Mouse (Mus musculus) ES-CJ7 (cell line): ENCODE measurements around the gene Trim45.

Experiments used
- DNase-seq: peaks from one replicate; pipeline ENCODE4 v3.0.0; 2011; ENCODE audit warnings: low read depth, low spot score

Gene Trim45

GRCm38 (mm10) chr3:100921825-100922505 is at the start of gene Trim45:
Gene Trim45, plus strand, starts transcription at chr3:100922202.
- peak; percentile 99 for DNase-seq

DNA sequence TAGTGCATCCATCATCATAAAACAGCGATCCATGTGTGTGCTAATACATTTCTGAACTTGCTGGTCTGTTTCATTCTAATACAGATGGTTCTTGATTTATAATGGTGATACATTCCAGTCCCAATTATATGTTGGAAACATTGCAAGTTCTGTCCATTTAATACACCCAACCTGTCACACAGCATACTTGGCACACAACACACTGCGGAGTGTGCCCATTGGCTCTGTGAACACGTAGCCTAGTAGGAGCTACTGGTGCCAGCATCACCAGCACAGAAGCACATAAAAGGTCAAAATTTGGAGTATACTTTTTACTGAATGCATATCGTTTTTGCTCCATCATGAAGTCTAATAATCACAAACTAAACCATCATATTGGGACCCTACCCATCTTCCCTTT is 44.9 kb upstream of the Trim45 start:
- no peak for DNase-seq

- DNase-seq = no peak
Measured at GRCm38 (mm10) chr3:100881403-100881802, 40.6 kb upstream of the Trim45 start.

DNA sequence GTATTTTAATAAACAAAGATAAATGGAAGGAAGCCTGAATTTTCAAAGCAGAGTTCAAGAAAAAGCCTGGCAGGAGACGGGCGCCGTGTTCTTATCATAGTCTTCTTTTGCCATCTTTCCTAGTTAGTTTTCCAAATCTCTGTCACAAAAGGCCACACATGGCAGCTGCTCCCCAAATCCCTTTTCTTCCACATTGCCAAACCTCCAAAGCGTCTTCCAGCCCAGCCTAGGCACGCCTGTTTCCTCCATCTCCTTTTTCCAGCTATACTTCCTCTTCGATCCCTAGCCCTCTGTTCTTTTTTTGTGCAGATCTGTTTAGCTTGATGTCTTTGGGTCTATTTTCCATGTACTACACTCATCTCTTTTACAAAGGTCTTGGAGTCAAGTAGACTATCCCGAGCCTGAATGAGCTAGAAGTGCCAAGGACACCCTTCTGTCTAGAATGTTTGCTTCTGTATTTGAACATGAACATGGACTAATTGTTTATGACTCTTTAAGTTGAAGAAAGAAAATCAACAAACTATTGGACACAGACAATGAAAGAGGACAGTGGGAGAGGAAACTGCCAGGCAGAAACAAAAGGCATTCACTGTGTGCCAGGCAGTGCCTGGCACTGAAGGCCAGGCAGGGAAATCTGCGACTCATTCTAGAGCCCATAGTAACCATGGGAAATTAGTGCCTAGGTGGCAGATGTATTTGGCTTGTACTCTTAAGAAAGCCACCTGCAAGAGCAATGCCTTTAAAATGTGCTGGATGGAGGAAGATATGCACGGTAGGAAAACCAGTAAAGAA is 40.0 kb upstream of the Trim45 start:
- DNase-seq = no peak

DNA sequence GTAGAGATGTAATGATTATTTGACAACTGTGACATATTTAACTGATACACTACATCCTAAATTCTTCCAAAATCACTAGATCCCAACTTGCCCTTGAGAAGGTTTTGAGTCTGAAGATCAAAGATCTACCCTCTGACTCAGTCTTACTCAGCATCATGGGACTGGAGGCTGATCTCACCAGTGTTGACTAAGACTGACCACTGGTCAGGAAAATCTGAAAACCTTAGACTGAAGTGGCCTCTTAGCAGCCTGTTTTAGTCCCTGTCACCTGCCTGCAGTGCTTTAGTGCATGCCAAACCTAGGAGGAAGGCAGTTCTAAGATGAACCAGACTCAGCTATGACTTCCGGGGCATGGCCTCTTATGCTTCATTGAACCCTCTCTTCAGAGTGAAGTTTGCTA is 32.8 kb upstream of the Trim45 start:
- DNase-seq = no peak

- no peak for DNase-seq
Measured at GRCm38 (mm10) chr3:100890406-100890805, 31.6 kb upstream of the Trim45 start.

GRCm38 (mm10) chr3:100892383-100893335 is 29.3 kb upstream of the Trim45 start:
- no peak for DNase-seq

- DNase-seq = no peak
Measured at GRCm38 (mm10) chr3:100895500-100895899, 26.5 kb upstream of the Trim45 start.

GRCm38 (mm10) chr3:100906128-100906527 is 15.9 kb upstream of the Trim45 start:
- no peak for DNase-seq

- DNase-seq = peak; percentile 39
Measured at GRCm38 (mm10) chr3:100906916-100907315, 15.1 kb upstream of the Trim45 start.

DNA sequence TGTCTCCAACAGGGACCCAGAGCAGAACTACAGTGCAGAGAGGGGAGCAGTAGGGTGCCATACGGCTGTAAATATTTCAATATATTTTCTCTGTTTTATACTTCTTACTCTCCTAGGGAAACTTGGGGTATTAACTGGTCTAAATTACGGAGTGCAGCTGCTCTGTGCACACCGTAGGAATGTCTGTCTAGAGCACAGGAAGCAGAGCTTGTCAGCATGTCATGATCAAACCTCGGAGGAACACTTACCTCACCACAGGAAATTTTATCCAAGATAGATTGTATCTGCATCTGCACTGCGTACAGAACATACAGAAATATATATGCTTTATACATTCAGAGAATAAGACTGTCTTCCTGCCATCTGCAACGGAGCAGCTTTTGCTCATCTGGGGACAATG is 13.4 kb upstream of the Trim45 start:
- DNase-seq = no peak

- DNase-seq = no peak
Measured at GRCm38 (mm10) chr3:100910621-100911020, 11.4 kb upstream of the Trim45 start.

GRCm38 (mm10) chr3:100911026-100911425 is 11.0 kb upstream of the Trim45 start:
- DNase-seq = no peak

DNA sequence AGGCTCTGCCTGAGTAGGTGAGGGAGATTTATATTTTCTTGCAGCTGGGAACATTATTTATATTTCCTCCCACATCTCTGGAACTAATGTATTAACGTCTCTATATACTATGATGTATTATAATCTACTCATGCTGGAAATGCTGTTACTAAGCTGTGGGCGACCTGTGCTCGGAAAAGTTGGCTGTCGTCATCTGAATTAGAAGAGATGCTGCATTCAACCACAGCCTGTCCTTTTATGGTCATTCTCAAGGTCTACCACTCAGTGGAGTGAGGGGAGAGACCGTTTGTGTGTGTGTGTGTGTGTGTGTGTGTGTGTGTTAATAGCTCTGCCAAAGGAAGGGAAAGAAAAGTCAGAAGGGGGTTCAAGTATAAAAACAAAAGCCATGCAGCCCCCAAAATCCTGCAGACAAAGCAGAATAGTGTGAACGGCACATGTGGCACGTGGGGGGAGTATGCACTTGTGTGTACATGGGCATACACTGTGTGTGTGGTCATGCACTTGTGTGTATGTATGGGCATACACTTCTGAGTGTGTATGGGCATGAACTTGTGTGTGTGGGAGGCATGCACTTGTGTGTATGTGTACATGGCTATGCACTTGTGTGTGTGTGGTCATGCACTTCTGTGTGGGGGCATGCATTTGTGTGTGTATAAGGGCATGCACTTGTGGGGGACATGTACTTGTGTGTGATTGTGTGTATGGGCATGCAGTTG is 10.3 kb upstream of the Trim45 start:
- no peak for DNase-seq

- DNase-seq = peak; percentile 40
Measured at GRCm38 (mm10) chr3:100916844-100917243, 5.2 kb upstream of the Trim45 start.

GRCm38 (mm10) chr3:100920611-100921140 is 1.3 kb upstream of the Trim45 start:
- no peak for DNase-seq

GRCm38 (mm10) chr3:100922506-100923375 is 739 bp downstream of the Trim45 start:
- DNase-seq = no peak

DNA sequence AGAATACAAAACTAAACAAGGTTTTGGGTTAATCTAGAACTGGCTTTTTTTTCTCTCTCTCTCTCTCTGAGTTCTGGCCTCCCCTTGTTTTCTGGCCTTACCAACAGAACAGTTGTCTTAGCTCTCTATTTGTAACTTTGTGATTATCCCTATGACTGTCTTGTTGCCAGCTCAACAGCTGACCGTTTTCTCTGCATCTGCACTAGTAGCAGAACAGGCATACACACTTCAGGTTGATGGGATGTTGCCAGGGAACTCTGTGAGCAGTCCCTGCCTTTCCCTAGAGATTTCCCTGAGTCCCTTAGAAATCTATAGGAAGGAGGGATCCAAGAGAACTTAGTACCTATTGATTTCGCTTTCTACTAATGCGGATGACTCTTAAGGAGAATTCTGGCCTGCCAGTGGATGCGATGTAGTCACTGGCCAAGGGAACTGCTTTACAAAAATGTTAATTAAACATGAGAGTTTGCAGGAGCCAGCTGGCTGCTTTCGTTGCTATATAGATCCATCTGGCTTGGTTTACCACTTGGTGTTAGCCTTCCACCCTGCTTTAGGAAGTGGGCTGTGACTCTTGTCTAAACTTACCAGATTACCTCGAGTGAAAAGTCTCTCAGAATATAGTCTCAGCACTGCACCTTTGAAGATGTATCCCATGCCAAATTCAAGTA is 2.2 kb downstream of the Trim45 start:
- DNase-seq = no peak

- no peak for DNase-seq
Measured at GRCm38 (mm10) chr3:100925176-100925575, 3.2 kb downstream of the Trim45 start.
